Mouse (Mus musculus): Measurements from ENCODE around the gene Ccdc65. TPM values are rescaled to one million over a fixed set of nuclear protein-coding genes. Genes with fewer than 3 reads are reported as not detected.

Ccdc65 gene
- polyA plus RNA-seq, 1 experiment, result 9.3 TPM

DNA sequence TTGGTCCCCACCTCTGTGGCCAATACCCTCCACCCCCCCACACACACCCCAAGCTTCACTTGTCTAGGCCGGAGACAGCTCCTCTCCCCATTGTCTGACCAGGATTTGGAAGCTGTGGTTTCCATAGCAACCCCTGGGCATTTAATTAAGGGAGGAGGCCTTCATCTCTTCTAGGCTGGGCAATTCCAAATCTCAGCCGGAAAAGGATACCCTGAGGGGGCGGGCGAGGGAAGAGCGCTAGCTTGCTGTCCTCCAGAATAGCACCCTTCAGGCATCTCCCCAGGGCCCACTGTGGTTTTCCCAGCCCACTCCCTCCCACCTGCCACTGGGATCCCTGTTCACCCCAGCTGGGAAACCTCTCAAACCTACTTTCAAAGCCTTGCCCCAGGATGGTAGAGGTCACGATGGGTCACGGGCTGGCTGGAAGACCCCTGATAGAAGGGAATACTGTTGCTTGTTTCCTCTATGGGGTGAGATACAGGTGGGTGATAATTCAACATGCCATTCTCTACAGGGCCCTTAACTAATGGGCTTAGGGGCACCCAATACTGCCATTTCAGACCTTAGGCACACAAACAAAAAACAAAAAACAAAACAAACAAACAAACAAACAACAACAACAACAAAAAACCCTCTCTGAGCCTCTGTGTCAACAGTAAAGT, 16.4 kb upstream of the Ccdc65 start:
- no peak for TF ChIP-seq CTCF (IDR thresholded peaks at IDR 0.05; ENCODE audit: extremely low read depth, insufficient read depth, low read length)
- no peak for TF ChIP-seq POLR2A (IDR thresholded peaks at IDR 0.05; ENCODE audit: extremely low read depth, insufficient read depth, low read length)

DNA sequence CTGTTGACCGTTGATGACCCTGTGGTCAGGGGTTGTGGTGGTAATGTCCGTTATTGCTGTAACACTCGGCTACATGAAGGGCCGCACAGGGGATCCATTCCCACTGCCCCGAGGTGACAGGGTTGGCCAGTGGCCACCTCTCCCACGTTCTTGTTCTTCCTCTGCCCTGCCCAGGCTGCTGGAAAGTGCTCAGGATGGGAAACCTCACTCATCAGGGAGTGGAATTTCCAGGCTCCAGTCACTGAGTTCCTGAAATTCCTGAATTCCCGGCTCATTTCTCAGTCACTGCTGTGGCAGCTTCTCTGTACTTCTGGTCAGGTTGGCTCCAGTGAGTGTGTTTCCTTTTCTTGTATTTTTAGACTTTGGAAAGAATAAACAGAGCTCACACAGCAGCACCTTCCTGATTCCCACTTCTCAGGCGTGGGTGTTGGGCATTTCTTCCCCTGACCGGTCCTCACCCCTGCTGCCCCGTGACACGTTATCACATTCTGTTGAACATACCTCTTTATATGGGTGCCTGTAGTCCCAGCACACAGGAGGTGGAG, 15.8 kb upstream of the Ccdc65 start:
- peak overlapping the region; percentile 39; the same call in 1 of the 2 replicates for H3K27ac ChIP-seq (ENCODE audit: insufficient read depth, low read length)
- peaks cover 4% of the 10 kb centered on the region for H3K4me1 ChIP-seq (ENCODE audit: control insufficient read depth, insufficient read depth, low read length)
- H3K4me3 ChIP-seq (ENCODE audit: insufficient read depth, low read length), result no peak overlapping the region
- TF ChIP-seq CTCF (IDR thresholded peaks at IDR 0.05; ENCODE audit: extremely low read depth, insufficient read depth, low read length) (no peak), POLR2A (IDR thresholded peaks at IDR 0.05; ENCODE audit: extremely low read depth, insufficient read depth, low read length) (no peak)

More for the DNA sequence above, 16.4 kb upstream of the Ccdc65 start:
- peak overlapping the region; percentile 39; the same call in 1 of the 2 replicates for H3K27ac ChIP-seq (ENCODE audit: insufficient read depth, low read length)
- H3K4me1 ChIP-seq (ENCODE audit: control insufficient read depth, insufficient read depth, low read length), result peaks cover 4% of the 10 kb centered on the region
- no peak overlapping the region for H3K4me3 ChIP-seq (ENCODE audit: insufficient read depth, low read length)

DNA sequence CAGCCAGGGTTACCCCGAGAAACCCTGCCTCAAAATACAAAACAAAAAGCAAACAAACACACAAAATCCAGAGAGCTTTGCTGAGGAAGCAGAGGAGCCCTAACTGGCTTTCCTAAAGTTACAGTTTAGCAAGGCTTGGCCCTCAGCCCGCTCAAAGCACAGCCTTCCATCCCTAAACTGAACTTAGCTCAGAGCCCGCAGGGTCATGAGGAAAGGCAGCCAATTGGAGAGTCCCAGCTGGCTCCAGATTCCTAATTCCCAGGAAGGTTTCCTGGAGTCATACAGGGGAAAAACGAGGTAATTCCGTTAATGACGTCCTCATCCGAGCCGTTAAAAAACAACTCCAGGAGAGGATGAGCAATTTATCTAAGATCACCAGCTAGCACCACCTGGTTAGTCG, 12.3 kb upstream of the Ccdc65 start:
- H3K4me3 ChIP-seq (ENCODE audit: insufficient read depth, low read length), result no peak overlapping the region
- H3K27ac ChIP-seq (ENCODE audit: insufficient read depth, low read length), result no peak overlapping the region
- TF ChIP-seq POLR2A (IDR thresholded peaks at IDR 0.05; ENCODE audit: extremely low read depth, insufficient read depth, low read length), result no peak
- no peak for TF ChIP-seq CTCF (IDR thresholded peaks at IDR 0.05; ENCODE audit: extremely low read depth, insufficient read depth, low read length)
- peaks cover 4% of the 10 kb centered on the region; the same call in 1 of the 2 replicates for H3K4me1 ChIP-seq (ENCODE audit: control insufficient read depth, insufficient read depth, low read length)

DNA sequence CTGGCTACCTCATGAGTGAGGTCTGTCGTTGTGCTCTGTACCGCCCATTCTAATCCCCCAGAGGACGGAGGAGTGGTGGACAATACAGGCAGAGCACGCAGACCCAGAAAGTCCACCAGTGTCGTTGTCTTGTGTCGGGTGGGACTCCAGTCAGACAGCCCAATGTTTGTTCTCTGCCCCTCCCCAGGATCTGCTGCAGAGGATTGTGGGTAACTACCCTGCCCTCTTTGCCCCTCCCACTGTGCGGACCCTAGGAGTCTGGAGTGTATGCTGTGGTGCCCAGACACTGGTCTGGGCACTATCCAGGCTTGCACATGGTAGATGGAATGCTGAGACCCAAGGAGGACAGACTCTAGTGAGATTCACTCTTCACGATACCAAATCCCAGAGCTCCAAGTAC, 11.8 kb upstream of the Ccdc65 start:
- TF ChIP-seq POLR2A (IDR thresholded peaks at IDR 0.05; ENCODE audit: extremely low read depth, insufficient read depth, low read length), result no peak
- no peak for TF ChIP-seq CTCF (IDR thresholded peaks at IDR 0.05; ENCODE audit: extremely low read depth, insufficient read depth, low read length)
- H3K4me3 ChIP-seq (ENCODE audit: insufficient read depth, low read length), result no peak overlapping the region
- H3K4me1 ChIP-seq (ENCODE audit: control insufficient read depth, insufficient read depth, low read length), result no peaks in the 10 kb centered on the region
- H3K27ac ChIP-seq (ENCODE audit: insufficient read depth, low read length), result no peak overlapping the region

DNA sequence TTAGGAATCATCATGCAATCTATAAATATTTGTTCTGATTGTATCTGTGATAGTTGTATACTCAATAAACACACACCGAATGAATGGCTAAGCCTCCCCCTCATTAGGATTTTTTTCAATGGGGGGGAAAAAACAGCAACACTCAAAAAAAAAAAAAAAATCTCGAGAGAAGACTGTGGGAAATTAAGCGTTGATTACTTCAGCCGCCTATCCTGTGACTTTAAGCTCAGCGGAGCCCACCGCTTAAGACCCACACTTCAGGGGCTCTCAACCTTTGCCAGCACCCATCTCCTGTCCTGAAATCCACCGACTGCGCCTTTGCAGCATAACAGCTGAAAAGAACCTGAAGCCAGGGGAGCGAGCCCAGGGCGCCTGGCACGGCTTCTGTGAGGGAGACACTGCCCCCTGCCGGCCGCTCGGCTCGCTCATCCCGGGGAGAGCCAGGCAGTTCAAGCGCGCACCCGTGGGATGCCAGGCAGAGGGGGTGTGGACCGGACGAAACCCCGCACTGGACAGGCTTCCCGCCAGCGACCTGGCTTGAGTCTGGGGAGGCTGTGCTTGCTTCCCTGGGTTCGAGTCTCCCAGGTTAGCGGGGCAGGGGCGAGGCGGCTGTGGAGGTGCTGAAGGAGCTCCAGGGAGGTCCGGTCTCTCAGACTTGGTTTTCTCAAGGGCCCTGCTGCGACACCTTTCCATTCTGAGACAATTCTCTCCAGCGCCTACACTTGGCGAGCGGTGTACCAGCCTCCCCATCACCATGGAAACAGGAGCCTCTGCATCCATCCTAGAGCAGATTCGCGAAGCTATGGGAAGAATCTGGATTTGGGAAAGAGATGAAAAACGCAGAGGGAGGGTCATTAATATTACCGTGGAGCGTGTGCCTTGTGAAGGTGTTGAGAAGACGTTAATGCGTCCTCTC, 8.6 kb upstream of the Ccdc65 start:
- H3K27ac ChIP-seq (ENCODE audit: insufficient read depth, low read length), result peak overlapping the region; percentile 60; the same call in 1 of the 2 replicates
- peak overlapping the region; percentile 36 for H3K4me3 ChIP-seq (ENCODE audit: insufficient read depth, low read length)
- H3K4me1 ChIP-seq (ENCODE audit: control insufficient read depth, insufficient read depth, low read length), result no peaks in the 10 kb centered on the region
- TF ChIP-seq POLR2A (IDR thresholded peaks at IDR 0.05; ENCODE audit: extremely low read depth, insufficient read depth, low read length) (peak; percentile 32; the same call in 1 of the 2 replicates), CTCF (IDR thresholded peaks at IDR 0.05; ENCODE audit: extremely low read depth, insufficient read depth, low read length) (peak; percentile 57)

DNA sequence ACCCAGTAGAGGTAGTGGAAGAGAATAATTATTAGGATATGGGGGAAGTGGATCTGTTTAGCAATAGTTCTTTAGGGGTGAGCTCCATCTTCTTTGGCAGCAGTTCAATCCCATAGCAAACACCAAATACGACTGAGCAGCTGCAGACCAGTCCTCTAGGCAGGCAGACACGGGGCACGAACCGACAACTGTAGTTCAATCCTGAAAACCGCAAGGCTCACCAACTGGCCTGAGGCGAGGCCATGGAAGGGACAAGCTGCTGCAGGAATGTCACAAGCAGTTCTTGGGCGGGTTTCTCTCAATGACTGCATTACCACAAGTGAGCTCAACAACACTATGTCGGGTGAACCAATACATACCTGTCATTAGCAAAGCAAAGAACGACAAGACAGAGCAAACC, 3.7 kb upstream of the Ccdc65 start:
- H3K4me3 ChIP-seq (ENCODE audit: insufficient read depth, low read length), result no peak overlapping the region

DNA sequence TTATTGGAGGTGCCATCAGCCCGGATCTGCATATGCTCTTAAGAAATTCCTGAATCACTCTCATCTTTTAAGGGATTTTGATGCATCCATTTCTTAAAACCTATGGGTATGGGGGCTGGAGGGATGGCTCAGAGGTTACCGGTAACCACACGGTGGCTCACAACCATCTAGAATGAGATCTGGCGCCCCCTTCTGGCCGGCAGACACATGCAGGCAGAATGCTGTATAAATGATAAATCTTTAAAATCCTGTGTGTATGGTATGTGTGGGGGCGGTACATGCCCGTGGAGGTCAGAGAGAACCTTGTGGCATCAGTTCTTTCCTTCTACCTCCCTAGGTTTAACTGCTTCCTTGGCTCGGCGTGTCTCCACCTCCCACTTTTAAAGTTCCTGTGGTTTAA, 2.4 kb downstream of the Ccdc65 start:
- Histone ChIP-seq H3K27ac (ENCODE audit: insufficient read depth, low read length) (no peak overlapping the region), H3K4me3 (ENCODE audit: insufficient read depth, low read length) (no peak overlapping the region), H3K4me1 (ENCODE audit: control insufficient read depth, insufficient read depth, low read length) (no peaks in the 10 kb centered on the region)
- TF ChIP-seq CTCF (IDR thresholded peaks at IDR 0.05; ENCODE audit: extremely low read depth, insufficient read depth, low read length) (peak; percentile 71), POLR2A (IDR thresholded peaks at IDR 0.05; ENCODE audit: extremely low read depth, insufficient read depth, low read length) (no peak)

More for the DNA sequence above, 3.7 kb upstream of the Ccdc65 start:
- Histone ChIP-seq H3K4me1 (ENCODE audit: control insufficient read depth, insufficient read depth, low read length) (no peaks in the 10 kb centered on the region), H3K27ac (ENCODE audit: insufficient read depth, low read length) (no peak overlapping the region)
- no peak for TF ChIP-seq CTCF (IDR thresholded peaks at IDR 0.05; ENCODE audit: extremely low read depth, insufficient read depth, low read length)

DNA sequence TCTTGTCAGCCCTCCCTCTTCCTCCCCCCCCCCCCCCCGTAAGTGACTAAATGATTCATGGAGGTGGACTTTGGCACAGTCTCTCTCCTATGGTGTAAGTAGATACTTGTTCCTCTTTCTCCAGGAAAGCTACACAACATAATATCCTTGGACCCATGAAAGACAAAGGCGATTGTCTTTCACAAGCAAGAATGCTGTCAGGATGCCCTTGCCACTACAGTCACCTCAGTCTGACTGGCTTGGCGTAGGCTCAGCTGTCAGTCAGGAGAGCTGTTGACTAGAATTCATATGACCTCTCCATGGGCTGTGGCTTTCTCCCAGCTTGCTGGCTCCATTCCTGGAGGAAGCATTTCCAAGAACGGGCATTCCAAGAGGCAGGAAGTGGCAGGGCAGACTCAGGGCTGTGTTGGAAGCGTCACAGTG, 6.2 kb downstream of the Ccdc65 start:
- no peak for TF ChIP-seq CTCF (IDR thresholded peaks at IDR 0.05; ENCODE audit: extremely low read depth, insufficient read depth, low read length)
- TF ChIP-seq POLR2A (IDR thresholded peaks at IDR 0.05; ENCODE audit: extremely low read depth, insufficient read depth, low read length), result no peak
- Histone ChIP-seq H3K27ac (ENCODE audit: insufficient read depth, low read length) (no peak overlapping the region), H3K4me3 (ENCODE audit: insufficient read depth, low read length) (no peak overlapping the region), H3K4me1 (ENCODE audit: control insufficient read depth, insufficient read depth, low read length) (no peaks in the 10 kb centered on the region)

DNA sequence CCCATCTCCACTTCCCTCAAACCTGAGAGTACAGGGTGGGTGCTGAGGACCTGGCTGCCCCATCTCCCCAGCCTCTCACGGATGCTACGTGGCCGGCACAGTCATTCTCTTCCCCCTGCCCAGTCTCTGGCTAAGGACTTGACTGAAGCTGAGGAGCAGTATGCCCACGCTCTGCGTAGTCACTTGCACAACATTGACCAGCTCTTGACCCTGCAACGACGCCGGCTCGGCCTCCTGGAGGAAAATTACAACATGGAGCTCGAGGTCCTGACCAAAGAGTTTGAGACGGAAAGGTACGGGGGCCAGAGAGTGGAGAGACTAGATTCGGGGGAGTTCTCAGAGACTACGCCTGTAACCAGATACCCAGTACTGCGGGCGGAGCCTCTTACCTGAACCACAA, 9.3 kb downstream of the Ccdc65 start:
- no peak overlapping the region for H3K4me3 ChIP-seq (ENCODE audit: insufficient read depth, low read length)
- no peak overlapping the region for H3K27ac ChIP-seq (ENCODE audit: insufficient read depth, low read length)
- no peak for TF ChIP-seq CTCF (IDR thresholded peaks at IDR 0.05; ENCODE audit: extremely low read depth, insufficient read depth, low read length)
- no peak for TF ChIP-seq POLR2A (IDR thresholded peaks at IDR 0.05; ENCODE audit: extremely low read depth, insufficient read depth, low read length)
- no peaks in the 10 kb centered on the region for H3K4me1 ChIP-seq (ENCODE audit: control insufficient read depth, insufficient read depth, low read length)
